Mouse (Mus musculus) lung, postnatal 0 days (tissue): ENCODE data around the gene Slc5a6.
A peak's percentile ranks its signal among the peaks of the same experiment; 100 is the strongest.

Source experiments
- CTCF ChIP-seq: IDR thresholded peaks from 2 replicates; pipeline ENCODE4 v1.5.1; 2016; ENCODE audit warnings: antibody characterized with exemption, mild to moderate bottlenecking
- EP300 ChIP-seq: IDR thresholded peaks from 2 replicates; pipeline ENCODE4 v1.6.1; 2016; ENCODE audit warnings: antibody characterized with exemption, mild to moderate bottlenecking, control low read depth

GRCm38 (mm10) chr5:31082355-31082754, 33.6 kb upstream of the Slc5a6 start:
- TF ChIP-seq CTCF (peak; percentile 78), EP300 (no peak)
